Mouse (Mus musculus) heart, embryonic 11.5 days (tissue): Measurements from ENCODE around the gene Dram1. TPM values are rescaled to one million over a fixed set of nuclear protein-coding genes. Genes with fewer than 3 reads are reported as not detected.

Experiments used
- ATAC-seq: fragments of 200-750 bp; cut with Nextera tagmentation; replicated peaks from 2 replicates; pipeline ENCODE4 v1.8.0; 2017; ENCODE audit warnings: moderate library complexity; ENCODE audit not compliant: insufficient number of reproducible peaks, low FRiP score, low TSS enrichment
- H3K27ac ChIP-seq: fragments of 300-500 bp; sonication (generic); 2 replicates; pipeline ENCODE4 v1.5.1; 2014; ENCODE audit warnings: mild to moderate bottlenecking, low read depth, low read length
- H3K27me3 ChIP-seq: fragments of 300-500 bp; sonication (generic); 2 replicates; pipeline ENCODE4 v1.6.1; 2014; ENCODE audit warnings: mild to moderate bottlenecking, low read length, mixed read lengths; ENCODE audit not compliant: control insufficient read depth, insufficient read depth
- H3K36me3 ChIP-seq: fragments of 300-500 bp; sonication (generic); 2 replicates; pipeline ENCODE4 v1.6.1; 2014; ENCODE audit warnings: mild to moderate bottlenecking, low read length, moderate library complexity, mixed read lengths; ENCODE audit not compliant: control insufficient read depth, insufficient read depth
- H3K4me1 ChIP-seq: fragments of 300-500 bp; sonication (generic); 2 replicates; pipeline ENCODE4 v1.6.1; 2014; ENCODE audit warnings: low read length; ENCODE audit not compliant: control insufficient read depth, insufficient read depth
- H3K4me2 ChIP-seq: fragments of 300-500 bp; sonication (generic); 2 replicates; pipeline ENCODE4 v1.6.1; 2014; ENCODE audit warnings: mild to moderate bottlenecking, moderate library complexity
- H3K4me3 ChIP-seq: fragments of 300-500 bp; sonication (generic); 2 replicates; pipeline ENCODE4 v1.5.1; 2014; ENCODE audit warnings: low read depth, low read length
- H3K9ac ChIP-seq: fragments of 300-500 bp; sonication (generic); 2 replicates; pipeline ENCODE4 v1.6.1; 2014; ENCODE audit warnings: mild to moderate bottlenecking, low read depth, low read length, moderate library complexity
- H3K9me3 ChIP-seq: fragments of 300-500 bp; sonication (generic); replicated peaks from 2 replicates; pipeline ENCODE4 v1.6.1; 2016; ENCODE audit warnings: low read length; ENCODE audit not compliant: control insufficient read depth
- WGBS: fragments of 180-500 bp; shearing (Covaris S2); extraction: QIAGEN DNeasy Blood & Tissue Kit; methylation state at CpG from one replicate; pipeline ENCODE4 v1.1.7; 2014; ENCODE audit not compliant: insufficient replicate concordance; 5-methylcytosine and 5-hydroxymethylcytosine counted together
- polyA plus RNA-seq: library from polyadenylated mRNA; unstranded; fragments of >200 nt; fragmentation: Nextera tagmentation; extraction: Ambion mirVana; gene quantifications from 2 replicates; pipeline ENCODE4 v1.2.1, GENCODE M21; 2014

Dram1 gene
- polyA plus RNA-seq, 1 experiment from 2014 or later, result 0.39 TPM

DNA sequence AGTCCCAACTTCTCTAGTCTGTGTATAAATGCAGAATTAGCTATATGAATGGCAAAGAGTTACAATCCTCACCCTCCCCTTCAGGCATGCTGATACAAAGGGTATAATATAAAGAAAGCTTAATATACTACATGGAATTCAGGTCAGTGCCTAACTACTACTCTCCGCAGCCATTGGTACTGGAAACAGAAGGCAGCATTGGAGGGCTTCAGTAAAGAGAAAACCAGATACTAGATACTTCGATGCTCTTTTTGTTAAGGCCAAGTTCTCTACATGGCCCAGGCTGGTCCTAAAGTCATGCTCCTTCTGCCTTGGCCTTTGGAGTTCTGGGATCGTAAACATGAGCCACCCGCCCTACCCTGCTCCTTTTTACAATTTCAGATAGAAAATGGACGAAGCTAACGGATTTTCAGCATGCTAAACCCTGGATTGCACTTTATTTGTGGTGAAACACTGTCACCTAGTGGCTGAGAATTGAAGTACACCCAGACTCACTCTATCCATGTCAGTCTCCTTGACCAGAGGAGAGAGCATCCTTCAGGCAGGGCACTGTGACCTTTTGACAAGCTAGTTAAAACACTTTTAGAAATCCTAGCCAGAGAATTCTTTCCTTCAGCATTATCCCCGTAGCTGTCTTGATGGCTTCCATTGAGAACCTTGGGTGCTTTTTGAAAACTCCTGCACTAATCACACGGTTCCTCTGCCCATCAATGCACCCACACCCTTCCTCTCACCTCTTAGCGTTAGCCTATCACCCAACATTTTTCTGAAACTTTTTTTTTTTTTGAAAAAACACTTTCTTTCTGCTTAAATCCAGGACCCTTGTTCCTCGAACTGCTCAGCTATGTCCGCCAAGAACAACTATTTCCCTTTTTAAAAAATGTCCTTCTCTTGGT, 51.5 kb downstream of the Dram1 start:
- no peaks in the 10 kb centered on the region for H3K27me3 ChIP-seq
- H3K27ac ChIP-seq, result no peak overlapping the region
- H3K4me3 ChIP-seq, result no peak overlapping the region
- 0 out of 2 replicates have a peak, but pooled peaks have one; percentile 42 for ATAC-seq
- H3K36me3 ChIP-seq, result no peaks in the 10 kb centered on the region
- WGBS, result 45% methylated on average over 11 of the region's 11 CpGs
- H3K9me3 ChIP-seq, result no peaks in the 10 kb centered on the region
- H3K4me2 ChIP-seq, result no peak overlapping the region
- H3K9ac ChIP-seq, result 0 out of 2 replicates have a peak overlapping the region, but pooled peaks have one; percentile 43
- no peaks in the 10 kb centered on the region for H3K4me1 ChIP-seq

DNA sequence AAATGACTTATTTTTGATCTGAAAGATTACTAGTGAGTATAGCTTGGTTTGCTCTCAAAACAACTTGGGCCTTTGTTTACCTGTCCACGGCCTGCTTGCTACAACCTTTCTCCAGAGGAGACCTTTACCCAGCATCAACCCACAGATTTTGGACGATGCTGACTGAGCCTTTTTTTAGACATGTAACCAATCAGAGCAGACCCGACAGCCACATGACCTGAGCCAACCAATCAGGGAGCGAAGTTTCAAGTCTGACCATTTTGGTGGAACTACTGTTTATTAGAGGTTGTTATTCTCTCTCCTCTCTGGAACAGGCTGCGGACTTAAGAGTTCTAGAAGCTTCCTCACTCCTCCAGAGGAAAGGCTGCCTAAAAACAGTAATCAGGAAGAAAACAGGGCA, 57.1 kb downstream of the Dram1 start:
- Histone ChIP-seq H3K27ac (no peak overlapping the region), H3K4me2 (no peak overlapping the region), H3K9me3 (no peaks in the 10 kb centered on the region), H3K9ac (no peak overlapping the region), H3K4me3 (no peak overlapping the region), H3K27me3 (no peaks in the 10 kb centered on the region), H3K36me3 (no peaks in the 10 kb centered on the region), H3K4me1 (peaks cover 5% of the 10 kb centered on the region; the same call in 1 of the 2 replicates)
- WGBS, result 84% methylated on average over 5 of the region's 5 CpGs
- ATAC-seq, result no peak

DNA sequence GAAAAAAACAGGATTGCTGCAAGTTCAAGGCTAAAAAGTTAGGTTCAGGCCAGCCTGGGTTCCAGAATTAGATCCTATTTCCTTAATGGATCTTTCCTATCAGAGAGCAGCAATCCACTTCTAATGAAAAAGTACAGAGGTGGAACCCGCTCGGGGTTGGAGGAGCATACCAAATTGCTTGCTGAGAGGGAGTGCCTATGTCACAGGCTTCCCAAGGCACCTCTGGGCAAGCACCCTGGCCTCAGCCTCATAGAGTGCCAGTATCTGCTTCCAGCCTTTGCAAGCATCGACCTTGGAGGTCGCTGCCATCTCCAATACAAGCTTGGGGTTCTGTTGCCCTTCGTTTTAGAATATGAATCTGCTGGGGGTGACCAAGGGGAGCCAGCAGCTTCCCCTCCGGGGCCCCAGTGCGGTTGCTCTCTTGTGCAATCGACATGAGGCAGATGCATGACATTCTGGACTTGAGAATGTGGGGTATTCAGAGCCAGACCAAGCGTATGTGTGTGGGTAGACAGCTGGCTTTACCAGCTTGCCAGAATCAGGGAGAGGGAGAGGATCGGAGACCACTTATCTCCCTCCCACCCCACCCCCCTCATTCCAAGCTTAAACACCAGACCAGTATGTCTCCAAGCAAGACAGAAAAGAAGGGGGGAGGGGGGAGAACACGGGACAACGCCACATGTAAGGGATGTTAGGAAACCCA, 58.0 kb downstream of the Dram1 start:
- Histone ChIP-seq H3K9me3 (no peaks in the 10 kb centered on the region), H3K27ac (no peak overlapping the region), H3K36me3 (no peaks in the 10 kb centered on the region), H3K4me1 (peaks cover 5% of the 10 kb centered on the region; the same call in 1 of the 2 replicates), H3K9ac (no peak overlapping the region), H3K4me3 (no peak overlapping the region), H3K27me3 (no peaks in the 10 kb centered on the region), H3K4me2 (peak overlapping the region; percentile 22; the same call in 1 of the 2 replicates)
- WGBS, result 43% methylated on average over 12 of the region's 12 CpGs
- no peak; the same call in 1 of the 2 replicates for ATAC-seq

DNA sequence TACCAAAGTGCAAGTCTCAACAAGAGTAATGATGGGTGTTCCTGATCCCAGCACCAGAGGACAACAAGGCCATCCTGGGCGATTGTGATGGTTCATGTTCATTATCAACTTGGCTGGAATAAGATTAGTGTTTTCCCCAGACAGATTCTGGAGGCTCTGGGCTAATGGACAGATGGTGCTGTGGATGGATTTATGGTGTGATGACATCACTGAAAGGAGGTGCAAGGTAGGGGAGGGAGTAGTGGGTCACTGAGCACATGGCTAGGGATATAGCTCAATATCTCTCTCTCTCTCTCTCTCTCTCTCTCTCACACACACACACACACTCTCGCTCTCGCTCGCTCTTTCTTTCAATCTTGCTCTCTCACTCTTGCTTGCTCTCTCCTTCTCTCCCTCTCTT, 60.7 kb downstream of the Dram1 start:
- Histone ChIP-seq H3K4me3 (no peak overlapping the region), H3K27me3 (no peaks in the 10 kb centered on the region), H3K9me3 (no peaks in the 10 kb centered on the region), H3K9ac (no peak overlapping the region), H3K36me3 (no peaks in the 10 kb centered on the region), H3K4me1 (peaks cover 5% of the 10 kb centered on the region; the same call in 1 of the 2 replicates), H3K27ac (no peak overlapping the region), H3K4me2 (no peak overlapping the region)
- ATAC-seq, result no peak
- WGBS, result 82% methylated on average over 4 of the region's 4 CpGs

DNA sequence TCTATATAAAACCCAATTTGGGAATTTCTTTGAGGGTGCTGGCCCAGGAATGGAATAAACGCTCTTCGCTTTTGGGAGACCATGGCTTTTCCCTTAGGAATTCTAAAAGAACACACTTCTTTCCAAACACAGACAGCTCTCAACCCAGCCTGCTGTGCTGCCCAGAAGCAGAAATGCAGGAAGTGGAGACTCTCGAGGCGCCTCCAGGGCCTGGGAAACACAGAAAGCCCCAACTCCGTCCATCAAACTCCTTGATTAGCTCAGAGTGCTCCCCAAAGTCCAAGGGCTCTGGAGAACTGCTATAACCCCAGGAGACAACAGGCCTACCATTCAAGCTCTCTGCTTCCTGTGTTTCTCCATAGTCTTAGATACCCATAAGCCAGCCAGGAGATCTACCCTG, 61.7 kb downstream of the Dram1 start:
- H3K4me1 ChIP-seq, result peaks cover 5% of the 10 kb centered on the region; the same call in 1 of the 2 replicates
- H3K9me3 ChIP-seq, result no peaks in the 10 kb centered on the region
- H3K9ac ChIP-seq, result no peak overlapping the region
- H3K4me3 ChIP-seq, result no peak overlapping the region
- ATAC-seq, result no peak
- H3K36me3 ChIP-seq, result no peaks in the 10 kb centered on the region
- WGBS, result 72% methylated on average over 5 of the region's 5 CpGs
- no peak overlapping the region for H3K27ac ChIP-seq
- H3K4me2 ChIP-seq, result no peak overlapping the region
- H3K27me3 ChIP-seq, result no peaks in the 10 kb centered on the region

DNA sequence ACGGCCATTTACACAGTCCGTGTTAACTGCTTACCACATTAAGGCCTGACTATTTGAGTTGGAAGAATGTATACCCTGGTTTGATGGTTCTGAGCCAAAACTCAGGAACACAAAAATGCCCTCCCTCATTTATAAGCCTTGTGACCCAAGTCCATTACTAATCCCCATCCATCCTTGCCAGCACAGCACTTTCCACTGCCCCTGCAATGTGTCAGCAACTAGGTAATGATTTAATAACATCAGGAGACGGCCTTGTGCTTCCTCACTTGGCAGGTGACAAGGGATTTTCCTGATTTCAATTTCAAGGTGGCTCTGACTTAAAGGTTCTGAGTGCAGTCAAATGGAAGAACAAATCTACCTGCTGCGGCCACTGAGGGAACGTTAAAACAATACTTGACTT, 64.0 kb downstream of the Dram1 start:
- no peaks in the 10 kb centered on the region for H3K36me3 ChIP-seq
- ATAC-seq, result no peak
- no peak overlapping the region for H3K4me2 ChIP-seq
- 85% methylated on average over 5 of the region's 5 CpGs for WGBS
- no peaks in the 10 kb centered on the region for H3K27me3 ChIP-seq
- H3K4me3 ChIP-seq, result no peak overlapping the region
- H3K4me1 ChIP-seq, result no peaks in the 10 kb centered on the region
- no peaks in the 10 kb centered on the region for H3K9me3 ChIP-seq
- no peak overlapping the region for H3K27ac ChIP-seq
- no peak overlapping the region for H3K9ac ChIP-seq

DNA sequence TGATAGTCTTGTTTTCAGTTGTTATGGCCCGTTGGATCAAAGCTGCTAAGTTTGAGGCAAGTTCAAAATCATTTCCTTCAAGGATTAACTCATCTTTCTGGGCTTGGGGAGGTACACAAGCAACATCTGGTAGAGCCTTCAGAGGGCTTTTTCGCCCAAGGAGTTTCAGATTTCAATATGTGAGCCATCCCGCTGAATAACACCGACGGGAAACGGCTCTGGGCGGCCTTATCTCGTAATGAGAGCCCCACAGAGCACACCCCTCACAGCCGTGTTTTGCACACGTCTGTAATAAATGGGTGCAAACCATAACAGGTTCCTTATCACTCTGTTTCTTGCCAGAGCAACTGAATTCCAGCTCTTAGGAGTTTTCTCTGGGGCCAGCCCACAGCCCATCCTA, 69.0 kb downstream of the Dram1 start:
- no peak overlapping the region for H3K4me3 ChIP-seq
- no peaks in the 10 kb centered on the region for H3K27me3 ChIP-seq
- no peak for ATAC-seq
- no peaks in the 10 kb centered on the region for H3K4me1 ChIP-seq
- no peak overlapping the region for H3K27ac ChIP-seq
- H3K9ac ChIP-seq, result no peak overlapping the region
- no peak overlapping the region for H3K4me2 ChIP-seq
- WGBS, result 55% methylated on average over 10 of the region's 10 CpGs
- H3K36me3 ChIP-seq, result no peaks in the 10 kb centered on the region
- H3K9me3 ChIP-seq, result no peaks in the 10 kb centered on the region

DNA sequence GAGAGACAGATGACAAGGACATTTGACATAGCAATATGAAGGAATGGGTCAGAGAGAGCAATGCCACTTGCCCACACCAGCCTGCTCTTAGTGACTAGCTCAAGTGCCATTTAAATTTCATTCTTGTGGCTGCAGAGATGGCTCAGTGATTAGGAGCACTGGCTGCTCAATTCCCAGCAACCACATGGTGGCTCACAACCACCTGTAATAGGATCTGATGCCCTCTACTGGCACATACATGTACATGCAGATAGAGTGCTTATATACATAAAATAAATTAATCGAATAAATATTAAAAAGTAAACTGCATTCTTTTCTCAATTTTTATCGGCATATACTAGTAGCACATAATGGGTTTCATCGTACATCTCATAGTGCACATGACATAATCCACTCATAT, 72.6 kb downstream of the Dram1 start:
- no peak for ATAC-seq
- no peak overlapping the region for H3K27ac ChIP-seq
- H3K9me3 ChIP-seq, result no peaks in the 10 kb centered on the region
- no peaks in the 10 kb centered on the region for H3K4me1 ChIP-seq
- H3K4me3 ChIP-seq, result no peak overlapping the region
- no peak overlapping the region for H3K4me2 ChIP-seq
- no peaks in the 10 kb centered on the region for H3K36me3 ChIP-seq
- H3K27me3 ChIP-seq, result no peaks in the 10 kb centered on the region
- WGBS, result 85% methylated on average over 3 of the region's 3 CpGs
- no peak overlapping the region for H3K9ac ChIP-seq
